Mouse (Mus musculus): ENCODE results near the gene Mindy3.

DNA sequence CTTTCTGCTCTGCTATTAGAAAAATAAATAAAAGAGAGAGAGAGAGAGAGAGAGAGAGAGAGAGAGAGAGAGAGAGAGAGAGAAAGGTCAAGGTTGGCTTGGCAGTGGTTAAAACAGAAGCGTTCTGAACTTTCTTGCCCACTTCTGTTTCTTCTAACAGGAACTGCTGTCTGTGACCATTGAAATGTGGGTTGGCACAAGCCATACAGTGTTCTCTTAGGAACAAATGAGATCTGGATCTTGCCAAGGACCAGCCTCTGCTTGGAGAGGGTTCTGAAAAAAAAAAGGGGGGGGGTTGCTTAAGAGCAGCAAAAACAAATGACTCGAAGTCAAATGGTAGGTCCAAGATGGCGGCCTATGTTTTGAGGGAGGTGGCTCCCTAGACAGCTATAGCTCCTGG lies 100.6 kb downstream of the Mindy3 start:
- TF ChIP-seq EP300 (IDR thresholded peaks at IDR 0.05; ENCODE audit: insufficient read depth, low read depth, low read length) (no peak), CTCF (IDR thresholded peaks at IDR 0.05; ENCODE audit: low read depth, low read length) (no peak), POLR2A (IDR thresholded peaks at IDR 0.05; ENCODE audit: insufficient read depth, low read length) (no peak)
